Mouse (Mus musculus): ENCODE measurements around the gene Ddx5. TPM values are rescaled to one million over a fixed set of nuclear protein-coding genes. Genes with fewer than 3 reads are reported as not detected.
"Not testable (repeated sequence)": the region's sequence is repeated elsewhere in the genome, so short reads cannot be mapped to it uniquely, and the experiment has no call there.

Ddx5 gene
- 100 to 1,000 TPM; 561 to 583 TPM for total RNA-seq (2021)

GRCm38 (mm10) chr11:106788775-106789459 lies at the start of gene Ddx5, which contains the start of gene Cep95:
Ddx5 (minus strand) TSS chr11:106789185.
Cep95 (plus strand) TSS chr11:106789252.
- DNase-seq = peak; percentile 97

- DNase-seq = no peak
Observed at GRCm38 (mm10) chr11:106828079-106828478, 39.1 kb upstream of the Ddx5 start.

GRCm38 (mm10) chr11:106824403-106824802 lies 35.4 kb upstream of the Ddx5 start:
- no peak for DNase-seq

GRCm38 (mm10) chr11:106823741-106824140 lies 34.8 kb upstream of the Ddx5 start:
- DNase-seq = no peak

GRCm38 (mm10) chr11:106822911-106823310 lies 33.9 kb upstream of the Ddx5 start:
- DNase-seq = no peak

- DNase-seq = no peak
Observed at GRCm38 (mm10) chr11:106822491-106822890, 33.5 kb upstream of the Ddx5 start.

GRCm38 (mm10) chr11:106821397-106821796 lies 32.4 kb upstream of the Ddx5 start:
- DNase-seq = no peak

- DNase-seq = peak; percentile 77
Observed at GRCm38 (mm10) chr11:106820972-106821371, 32.0 kb upstream of the Ddx5 start.

- DNase-seq = no peak
Observed at GRCm38 (mm10) chr11:106820252-106820651, 31.3 kb upstream of the Ddx5 start.

GRCm38 (mm10) chr11:106819595-106819994 lies 30.6 kb upstream of the Ddx5 start:
- no peak for DNase-seq

- peak; percentile 46 for DNase-seq
Observed at GRCm38 (mm10) chr11:106818341-106818740, 29.4 kb upstream of the Ddx5 start.

GRCm38 (mm10) chr11:106817808-106818207 lies 28.8 kb upstream of the Ddx5 start:
- DNase-seq = no peak

GRCm38 (mm10) chr11:106817156-106817555 lies 28.2 kb upstream of the Ddx5 start:
- no peak for DNase-seq

- no peak for DNase-seq
Observed at GRCm38 (mm10) chr11:106816316-106816715, 27.3 kb upstream of the Ddx5 start.

GRCm38 (mm10) chr11:106815761-106816160 lies 26.8 kb upstream of the Ddx5 start:
- DNase-seq = no peak

- no peak for DNase-seq
Observed at GRCm38 (mm10) chr11:106815331-106815730, 26.3 kb upstream of the Ddx5 start.

GRCm38 (mm10) chr11:106814601-106815320 lies 25.8 kb upstream of the Ddx5 start:
- no peak for DNase-seq

GRCm38 (mm10) chr11:106812410-106813136 lies 23.6 kb upstream of the Ddx5 start:
- no peak for DNase-seq

- DNase-seq = not testable (repeated sequence)
Observed at GRCm38 (mm10) chr11:106807442-106807841, 18.5 kb upstream of the Ddx5 start.

- no peak for DNase-seq
Observed at GRCm38 (mm10) chr11:106802069-106802627, 13.2 kb upstream of the Ddx5 start.

- DNase-seq = no peak
Observed at GRCm38 (mm10) chr11:106795679-106796078, 6.7 kb upstream of the Ddx5 start.

- no peak for DNase-seq
Observed at GRCm38 (mm10) chr11:106793846-106794245, 4.9 kb upstream of the Ddx5 start.

GRCm38 (mm10) chr11:106789649-106790048 lies 664 bp upstream of the Ddx5 start:
- no peak for DNase-seq
